Mouse (Mus musculus) spleen, adult 12 weeks (tissue): ENCODE measurements at regions not wholly inside any gene's neighbourhood (a gene's known extent, or its start where the extent isn't known, plus 50 kb on each side); places are given as distances from the start of the nearest gene placed in this dataset.
"Not testable (repeated sequence)": the region's sequence is repeated elsewhere in the genome, so short reads cannot be mapped to it uniquely, and the experiment has no call there.

Experiments
- DNase-seq: peaks from one replicate; pipeline ENCODE4 v3.0.0; 2022; ENCODE audit warnings: low spot score

- no peak for DNase-seq
Measured at GRCm38 (mm10) chr8:35020480-35020879, 745.1 kb upstream of the Gm19410 start.

GRCm38 (mm10) chr8:35022649-35023048 lies 742.9 kb upstream of the Gm19410 start:
- no peak for DNase-seq

GRCm38 (mm10) chr8:35047798-35048197 lies 717.8 kb upstream of the Gm19410 start:
- no peak for DNase-seq

GRCm38 (mm10) chr8:35053444-35053843 lies 712.1 kb upstream of the Gm19410 start:
- no peak for DNase-seq

GRCm38 (mm10) chr8:35061048-35061447 lies 704.5 kb upstream of the Gm19410 start:
- no peak for DNase-seq

GRCm38 (mm10) chr8:35068228-35068627 lies 697.4 kb upstream of the Gm19410 start:
- DNase-seq: no peak

- DNase-seq: no peak
Measured at GRCm38 (mm10) chr8:35070246-35070989, 695.2 kb upstream of the Gm19410 start.

GRCm38 (mm10) chr8:35075971-35076370 lies 689.6 kb upstream of the Gm19410 start:
- DNase-seq: no peak

GRCm38 (mm10) chr8:35083161-35083560 lies 682.4 kb upstream of the Gm19410 start:
- DNase-seq: no peak

- no peak for DNase-seq
Measured at GRCm38 (mm10) chr8:35087070-35087469, 678.5 kb upstream of the Gm19410 start.

- no peak for DNase-seq
Measured at GRCm38 (mm10) chr8:35088380-35089244, 677.0 kb upstream of the Gm19410 start.

GRCm38 (mm10) chr8:35089519-35089918 lies 676.1 kb upstream of the Gm19410 start:
- no peak for DNase-seq

GRCm38 (mm10) chr8:35101701-35102100 lies 663.9 kb upstream of the Gm19410 start:
- no peak for DNase-seq

GRCm38 (mm10) chr8:35102102-35102501 lies 663.5 kb upstream of the Gm19410 start:
- DNase-seq: not testable (repeated sequence)

GRCm38 (mm10) chr8:35104465-35104876 lies 661.1 kb upstream of the Gm19410 start:
- not testable (repeated sequence) for DNase-seq

- no peak for DNase-seq
Measured at GRCm38 (mm10) chr8:35109506-35110217, 655.9 kb upstream of the Gm19410 start.

- DNase-seq: no peak
Measured at GRCm38 (mm10) chr8:35110286-35110685, 655.3 kb upstream of the Gm19410 start.

GRCm38 (mm10) chr8:35111130-35111529 lies 654.5 kb upstream of the Gm19410 start:
- DNase-seq: no peak

- DNase-seq: no peak
Measured at GRCm38 (mm10) chr8:35112591-35113265, 652.9 kb upstream of the Gm19410 start.

GRCm38 (mm10) chr8:35114031-35114430 lies 651.6 kb upstream of the Gm19410 start:
- no peak for DNase-seq

- no peak for DNase-seq
Measured at GRCm38 (mm10) chr8:35120612-35121011, 645.0 kb upstream of the Gm19410 start.

- no peak for DNase-seq
Measured at GRCm38 (mm10) chr8:35121084-35121483, 644.5 kb upstream of the Gm19410 start.
